Mouse (Mus musculus) CH12.LX (cell line): Measurements from ENCODE around the gene Dnase1l3. TPM values are rescaled to one million over a fixed set of nuclear protein-coding genes. Genes with fewer than 3 reads are reported as not detected.

Experiments used
- DNase-seq: peaks from one replicate; pipeline ENCODE4 v3.0.0-alpha.2; 2013; ENCODE audit errors: extremely low read depth
- H3K27ac ChIP-seq: 2 replicates; pipeline ENCODE4 v1.5.1; 2012; ENCODE audit warnings: low read depth, mild to moderate bottlenecking, control low read depth, moderate library complexity; ENCODE audit not compliant: insufficient read depth
- H3K27me3 ChIP-seq: replicated peaks from 2 replicates; pipeline ENCODE3; 2012; ENCODE audit warnings: inconsistent platforms
- H3K36me3 ChIP-seq, 2 experiments: replicated peaks in 1 of 2; 2 replicates each; pipeline versions ENCODE3 to v1.6.1; 2012; ENCODE audit warnings: inconsistent platforms in 1 of 2, low read length in 1 of 2, mild to moderate bottlenecking in 1 of 2, mixed read lengths in 1 of 2, moderate library complexity in 1 of 2; ENCODE audit not compliant: control insufficient read depth in 1 of 2, insufficient read depth in 1 of 2
- H3K4me1 ChIP-seq, 2 experiments: 2 replicates each; pipeline ENCODE4 v1.6.1; 2012; ENCODE audit warnings: inconsistent platforms in 1 of 2, moderate library complexity in 1 of 2; ENCODE audit not compliant: insufficient read depth in 2 of 2, control insufficient read depth in 1 of 2
- H3K4me2 ChIP-seq: 2 replicates; pipeline ENCODE4 v1.6.1; 2012; ENCODE audit warnings: low read depth, mild to moderate bottlenecking, control low read depth; ENCODE audit not compliant: poor library complexity, insufficient read depth, severe bottlenecking
- H3K4me3 ChIP-seq, 3 experiments: fragments of 150-350 bp in 1 of 3; sonication (generic) in 1 of 3; replicated peaks in 1 of 3; 2 replicates each; pipeline versions ENCODE3 to v1.5.1; 2011 to 2012; ENCODE audit warnings: low read depth in 2 of 3, low read length in 2 of 3, mild to moderate bottlenecking in 2 of 3, moderate library complexity in 2 of 3, control low read depth in 1 of 3, improper control_type of control experiment in 1 of 3, inconsistent platforms in 1 of 3, mixed read lengths in 1 of 3; ENCODE audit not compliant: poor library complexity in 1 of 3
- H3K79me2 ChIP-seq: replicated peaks from 2 replicates; pipeline ENCODE4 v1.6.1; 2012; ENCODE audit warnings: mild to moderate bottlenecking, moderate library complexity; ENCODE audit not compliant: control insufficient read depth, poor library complexity, insufficient read depth, severe bottlenecking; ENCODE audit errors: extremely low read depth
- H3K9ac ChIP-seq: 2 replicates; pipeline ENCODE4 v1.6.1; 2012; ENCODE audit warnings: low read depth, mild to moderate bottlenecking, control low read depth, moderate library complexity; ENCODE audit not compliant: insufficient read depth
- H3K9me3 ChIP-seq: replicated peaks from 2 replicates; pipeline ENCODE3; 2012; ENCODE audit warnings: low read length, inconsistent platforms, mixed read lengths
- BHLHE40 ChIP-seq: IDR thresholded peaks from 2 replicates; pipeline ENCODE4 v1.6.1; 2011; ENCODE audit warnings: mild to moderate bottlenecking, low read depth, low read length, improper control_type of control experiment
- CHD1 ChIP-seq: IDR thresholded peaks from 2 replicates; pipeline ENCODE4 v1.6.1; 2012; ENCODE audit warnings: low read depth, low read length, improper control_type of control experiment, inconsistent platforms
- CHD2 ChIP-seq: IDR thresholded peaks from 2 replicates; pipeline ENCODE4 v1.6.1; 2011; ENCODE audit warnings: low read length, improper control_type of control experiment
- CTCF ChIP-seq, 2 experiments: IDR thresholded peaks in 1 of 2; conservative IDR thresholded peaks in 1 of 2; 2 replicates each; pipeline ENCODE4 v1.5.1; 2011 to 2012; ENCODE audit warnings: low read depth in 2 of 2, low read length in 2 of 2, improper control_type of control experiment in 1 of 2, inconsistent platforms in 1 of 2, mild to moderate bottlenecking in 1 of 2, moderate library complexity in 1 of 2
- E2F4 ChIP-seq: IDR thresholded peaks from 2 replicates; pipeline ENCODE4 v1.6.1; 2011; ENCODE audit warnings: low read depth, low read length, improper control_type of control experiment; ENCODE audit not compliant: insufficient replicate concordance
- EP300 ChIP-seq: IDR thresholded peaks from 2 replicates; pipeline ENCODE4 v1.6.1; 2011; ENCODE audit warnings: low read length, improper control_type of control experiment
- GABPA ChIP-seq: IDR thresholded peaks from 2 replicates; pipeline ENCODE4 v1.6.1; 2012; ENCODE audit warnings: low read depth, low read length, improper control_type of control experiment, inconsistent platforms; ENCODE audit not compliant: insufficient replicate concordance
- HCFC1 ChIP-seq: IDR thresholded peaks from 2 replicates; pipeline ENCODE4 v1.6.1; 2012; ENCODE audit warnings: low read depth, mild to moderate bottlenecking, inconsistent platforms, low read length, improper control_type of control experiment
- IRF4 ChIP-seq: IDR thresholded peaks from 2 replicates; pipeline ENCODE4 v1.6.1; 2014; ENCODE audit warnings: low read depth, mild to moderate bottlenecking, inconsistent platforms, low read length, improper control_type of control experiment
- JUN ChIP-seq: IDR thresholded peaks from 2 replicates; pipeline ENCODE4 v1.6.1; 2011; ENCODE audit warnings: low read depth, mild to moderate bottlenecking, low read length, improper control_type of control experiment, moderate library complexity; ENCODE audit not compliant: insufficient read depth
- JUND ChIP-seq: conservative IDR thresholded peaks from 2 replicates; pipeline ENCODE4 v1.6.1; 2011; ENCODE audit warnings: low read depth, low read length, improper control_type of control experiment
- MAFK ChIP-seq: IDR thresholded peaks from 2 replicates; pipeline ENCODE4 v1.6.1; 2011; ENCODE audit warnings: low read length, improper control_type of control experiment; ENCODE audit not compliant: insufficient replicate concordance
- MAX ChIP-seq: IDR thresholded peaks from 2 replicates; pipeline ENCODE4 v1.6.1; 2011; ENCODE audit warnings: low read length, improper control_type of control experiment
- MAZ ChIP-seq: IDR thresholded peaks from 2 replicates; pipeline ENCODE4 v1.6.1; 2012; ENCODE audit warnings: low read depth, mild to moderate bottlenecking, inconsistent platforms, low read length, improper control_type of control experiment, moderate library complexity
- MEF2A ChIP-seq: IDR thresholded peaks from 2 replicates; pipeline ENCODE4 v1.6.1; 2014; ENCODE audit warnings: low read depth, mild to moderate bottlenecking, inconsistent platforms, low read length, improper control_type of control experiment, borderline replicate concordance
- NRF1 ChIP-seq: IDR thresholded peaks from 2 replicates; pipeline ENCODE4 v1.6.1; 2014; ENCODE audit warnings: low read depth, mild to moderate bottlenecking, inconsistent platforms, low read length, improper control_type of control experiment, moderate library complexity
- POLR2A ChIP-seq: IDR thresholded peaks from 2 replicates; pipeline ENCODE4 v1.6.1; 2011; ENCODE audit warnings: low read depth, mild to moderate bottlenecking, improper control_type of control experiment, low read length
- POLR2AphosphoS2 ChIP-seq: IDR thresholded peaks from 2 replicates; pipeline ENCODE4 v1.6.1; 2011; ENCODE audit warnings: low read depth, low read length, improper control_type of control experiment
- SIN3A ChIP-seq: IDR thresholded peaks from 2 replicates; pipeline ENCODE4 v1.6.1; 2012; ENCODE audit warnings: low read length, improper control_type of control experiment, inconsistent platforms
- SMC3 ChIP-seq: IDR thresholded peaks from 2 replicates; pipeline ENCODE4 v1.6.1; 2011; ENCODE audit warnings: low read depth, low read length, improper control_type of control experiment
- TBP ChIP-seq: conservative IDR thresholded peaks from 2 replicates; pipeline ENCODE4 v1.6.1; 2011; ENCODE audit warnings: low read depth, low read length, improper control_type of control experiment
- TCF12 ChIP-seq: IDR thresholded peaks from 2 replicates; pipeline ENCODE4 v1.6.1; 2014; ENCODE audit warnings: low read depth, mild to moderate bottlenecking, inconsistent platforms, low read length, improper control_type of control experiment
- UBTF ChIP-seq: IDR thresholded peaks from 2 replicates; pipeline ENCODE4 v1.6.1; 2012; ENCODE audit warnings: low read depth, mild to moderate bottlenecking, inconsistent platforms, low read length, improper control_type of control experiment, moderate library complexity
- USF1 ChIP-seq: IDR thresholded peaks from 2 replicates; pipeline ENCODE4 v1.6.1; 2014; ENCODE audit warnings: low read depth, mild to moderate bottlenecking, inconsistent platforms, low read length, improper control_type of control experiment
- USF2 ChIP-seq: conservative IDR thresholded peaks from 2 replicates; pipeline ENCODE4 v1.6.1; 2011; ENCODE audit warnings: low read depth, low read length, improper control_type of control experiment
- ZKSCAN1 ChIP-seq: IDR thresholded peaks from 2 replicates; pipeline ENCODE4 v1.6.1; 2012; ENCODE audit warnings: low read depth, inconsistent platforms, low read length, improper control_type of control experiment, borderline replicate concordance
- ZMIZ1 ChIP-seq: IDR thresholded peaks from 2 replicates; pipeline ENCODE4 v1.6.1; 2012; ENCODE audit warnings: low read depth, mild to moderate bottlenecking, inconsistent platforms, low read length, improper control_type of control experiment
- ZNF384 ChIP-seq: IDR thresholded peaks from 2 replicates; pipeline ENCODE4 v1.6.1; 2012; ENCODE audit warnings: low read depth, low read length, improper control_type of control experiment, inconsistent platforms
- dilution Hi-C: fragments of 300-500 bp; cut with MboI; formaldehyde crosslinking; loops from 2 replicates; pipeline ENCODE4 v1.14.3; 2020; ENCODE audit warnings: low sequenced_read_pairs; ENCODE audit not compliant: extremely low pct_unique_long_range_greater_than_20kb, extremely low pct_ligation_motif_present
- in situ Hi-C: fragments of 300-500 bp; cut with MboI; formaldehyde crosslinking; loops from 3 replicates; pipeline ENCODE4 v1.14.3; 2019; ENCODE audit warnings: low sequenced_read_pairs, low pct_ligation_motif_present, low pct_unique_long_range_greater_than_20kb, mixed read lengths
- polyA plus RNA-seq: library from polyadenylated mRNA; unstranded; fragments of >175 nt; gene quantifications from 2 replicates; pipeline ENCODE4 v1.2.1, GENCODE M21; 2012; ENCODE audit warnings: low read depth; ENCODE audit not compliant: insufficient read length
- total RNA-seq, 2 experiments: library from RNA; depleted of rRNA; stranded (reverse); fragments of 300-350 nt in 1 of 2; fragments of >200 nt in 1 of 2; gene quantifications; 2 replicates each; pipeline ENCODE4 v1.2.3; 2012 to 2014

Gene Dnase1l3
- total and polyA plus RNA-seq, 3 experiments = 2.5 to 36.0 (median 2.9) TPM

- TF ChIP-seq CHD1 (no peak), USF1 (no peak), POLR2A (peak; percentile 84), ZNF384 (no peak), E2F4 (no peak), MAZ (no peak), BHLHE40 (peak; percentile 43), MAFK (no peak), MAX (peak; percentile 91), MEF2A (no peak), EP300 (no peak), NRF1 (peak; percentile 91), POLR2AphosphoS2 (no peak)
These were observed 8.2 kb upstream of the Dnase1l3 start, which contains the start of gene Abhd6 (continued) for GRCm38 (mm10) chr14:8002432-8003092.

- H3K4me1 ChIP-seq = peaks cover 19 to 50% of the 10 kb centered on the region in 2 experiments
- H3K36me3 ChIP-seq = peaks cover 0 to 2% of the 10 kb centered on the region in 2 experiments
- in situ Hi-C loops (loop anchor here (5.0 kb wide), 2 partner anchors 39 to 41 kb away; no protein-coding TSS in a partner anchor), dilution Hi-C loops (no loop called here)
- H3K27me3 ChIP-seq = peaks cover 8% of the 10 kb centered on the region
- no peak overlapping the region for H3K4me3 ChIP-seq
- H3K9me3 ChIP-seq = no peaks in the 10 kb centered on the region
- H3K79me2 ChIP-seq = peaks cover 3% of the 10 kb centered on the region; the same call in 1 of the 2 replicates
- H3K4me2 ChIP-seq = no peak overlapping the region
- no peak overlapping the region for H3K27ac ChIP-seq
- no peak for DNase-seq
- TF ChIP-seq MAX = no peak
- TF ChIP-seq CHD2 = no peak
- TF ChIP-seq ZKSCAN1 = no peak
- no peak for TF ChIP-seq USF2
- TF ChIP-seq TCF12 = no peak
- no peak for TF ChIP-seq GABPA
- TF ChIP-seq SIN3A = no peak
- TF ChIP-seq ZMIZ1 = no peak
- TF ChIP-seq UBTF = no peak
- no peak for TF ChIP-seq JUND
- TF ChIP-seq IRF4 = no peak
- no peak for TF ChIP-seq HCFC1
- no peak for TF ChIP-seq CTCF (conservative IDR thresholded peaks at IDR 0.05 in 1 of 2, IDR thresholded peaks at IDR 0.05 in 1 of 2; ENCODE audit: low read depth in 2 of 2, low read length in 2 of 2)
- no peak for TF ChIP-seq TBP
- TF ChIP-seq MAZ = no peak
- no peak for TF ChIP-seq E2F4
- no peak for TF ChIP-seq EP300
- TF ChIP-seq JUN = no peak
- TF ChIP-seq SMC3 = no peak
- no peak overlapping the region for H3K9ac ChIP-seq
These were observed 6.7 kb upstream of the Dnase1l3 start for GRCm38 (mm10) chr14:8000831-8001685.
